Mouse (Mus musculus) E14TG2a.4 (cell line): ENCODE data around the gene Auh.

Experiments used
- CTCF ChIP-seq: conservative IDR thresholded peaks from 2 replicates; pipeline ENCODE4 v1.5.1; 2014; ENCODE audit warnings: low read length
- NANOG ChIP-seq: IDR thresholded peaks from 2 replicates; pipeline ENCODE4 v1.6.1; 2014; ENCODE audit warnings: borderline replicate concordance, low read length, mixed read lengths
- POU5F1 ChIP-seq: IDR thresholded peaks from 2 replicates; pipeline ENCODE4 v1.6.1; 2014; ENCODE audit warnings: low read length, borderline replicate concordance

DNA sequence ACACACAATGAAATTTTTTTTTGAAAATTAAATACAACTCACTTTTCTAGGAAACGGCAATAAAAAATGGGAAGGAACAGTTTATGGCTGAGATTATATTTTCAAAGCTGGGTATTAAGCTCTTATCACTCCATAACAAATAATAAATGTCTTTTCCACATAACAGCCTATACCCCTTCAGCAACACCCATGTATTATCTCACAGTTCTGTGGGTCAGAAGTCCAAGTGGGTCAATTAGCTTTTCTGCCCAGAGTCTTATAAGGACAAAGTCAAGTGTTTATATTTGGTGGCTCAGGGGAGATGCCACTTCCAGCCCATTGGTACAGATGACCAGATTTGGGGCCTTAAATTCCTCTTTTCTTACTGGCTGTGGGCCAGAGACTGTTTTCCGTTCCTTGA, 129.4 kb downstream of the Auh start:
- no peak for TF ChIP-seq CTCF
- TF ChIP-seq NANOG: no peak
- TF ChIP-seq POU5F1: no peak
